Mouse (Mus musculus) intestine, postnatal 0 days (tissue): Measurements from ENCODE around the gene Mael. TPM values are rescaled to one million over a fixed set of nuclear protein-coding genes. Genes with fewer than 3 reads are reported as not detected.

Source experiments
- ATAC-seq: fragments of 200-750 bp; cut with Nextera tagmentation; 2 replicates; pipeline ENCODE4 v1.8.0; 2017; ENCODE audit warnings: mild to moderate bottlenecking, moderate TSS enrichment, moderate library complexity
- H3K27ac ChIP-seq: fragments of 300-500 bp; sonication (generic); 2 replicates; pipeline ENCODE4 v1.5.1; 2014; ENCODE audit warnings: mild to moderate bottlenecking, low read depth, low read length, moderate library complexity
- H3K27me3 ChIP-seq: fragments of 300-500 bp; sonication (generic); replicated peaks from 2 replicates; pipeline ENCODE4 v1.6.1; 2014; ENCODE audit warnings: low read length, mixed read lengths; ENCODE audit not compliant: control insufficient read depth, insufficient read depth
- H3K36me3 ChIP-seq: fragments of 300-500 bp; sonication (generic); 2 replicates; pipeline ENCODE4 v1.6.1; 2014; ENCODE audit warnings: mild to moderate bottlenecking, moderate library complexity; ENCODE audit not compliant: control insufficient read depth, insufficient read depth
- H3K4me1 ChIP-seq: fragments of 300-500 bp; sonication (generic); replicated peaks from 2 replicates; pipeline ENCODE4 v1.6.1; 2014; ENCODE audit warnings: antibody characterized with exemption, low read length, mixed read lengths; ENCODE audit not compliant: control insufficient read depth, insufficient read depth
- H3K4me2 ChIP-seq: fragments of 300-500 bp; sonication (generic); replicated peaks from 2 replicates; pipeline ENCODE4 v1.6.1; 2014; ENCODE audit warnings: low read depth, mild to moderate bottlenecking, moderate library complexity
- H3K4me3 ChIP-seq: fragments of 300-500 bp; sonication (generic); 2 replicates; pipeline ENCODE4 v1.5.1; 2014; ENCODE audit warnings: low read depth, low read length
- H3K9ac ChIP-seq: fragments of 300-500 bp; sonication (generic); 2 replicates; pipeline ENCODE4 v1.6.1; 2014; ENCODE audit warnings: mild to moderate bottlenecking, low read depth, low read length
- H3K9me3 ChIP-seq: fragments of 300-500 bp; sonication (generic); 2 replicates; pipeline ENCODE4 v1.6.1; 2016; ENCODE audit warnings: mixed run types; ENCODE audit not compliant: control insufficient read depth
- CTCF ChIP-seq: sonication (generic); IDR thresholded peaks from 2 replicates; pipeline ENCODE4 v1.5.1; 2016; ENCODE audit warnings: low read depth, mild to moderate bottlenecking, control low read depth, antibody characterized with exemption, moderate library complexity
- WGBS: fragments of 180-500 bp; shearing (Covaris S2); extraction: QIAGEN DNeasy Blood & Tissue Kit; methylation state at CpG from one replicate; pipeline ENCODE4 v1.1.7; 2014; 5-methylcytosine and 5-hydroxymethylcytosine counted together
- polyA plus RNA-seq: library from polyadenylated mRNA; unstranded; fragments of >200 nt; fragmentation: Nextera tagmentation; extraction: Ambion mirVana; gene quantifications from 2 replicates; pipeline ENCODE4 v1.2.1, GENCODE M21; 2015

The Mael gene
- polyA plus RNA-seq, 1 experiment from 2014 or later, result not detected

GRCm38 (mm10) chr1:166189821-166190220, 48.7 kb downstream of the Mael start:
- Histone ChIP-seq H3K9me3 (no peaks in the 10 kb centered on the region), H3K36me3 (no peaks in the 10 kb centered on the region), H3K9ac (no peak overlapping the region), H3K27ac (no peak overlapping the region), H3K4me3 (no peak overlapping the region), H3K27me3 (no peaks in the 10 kb centered on the region), H3K4me1 (no peaks in the 10 kb centered on the region), H3K4me2 (no peak overlapping the region)
- no peak for TF ChIP-seq CTCF
- no peak for ATAC-seq
- WGBS, result 80% methylated on average over 4 of the region's 4 CpGs

GRCm38 (mm10) chr1:166185357-166185756, 53.2 kb downstream of the Mael start:
- no peak for TF ChIP-seq CTCF
- no peak overlapping the region for H3K4me3 ChIP-seq
- no peak overlapping the region for H3K4me2 ChIP-seq
- H3K4me1 ChIP-seq, result no peaks in the 10 kb centered on the region
- H3K27me3 ChIP-seq, result no peaks in the 10 kb centered on the region
- H3K36me3 ChIP-seq, result no peaks in the 10 kb centered on the region
- WGBS, result 80% methylated on average over 5 of the region's 5 CpGs
- H3K9me3 ChIP-seq, result no peaks in the 10 kb centered on the region
- no peak for ATAC-seq
- no peak overlapping the region for H3K9ac ChIP-seq
- H3K27ac ChIP-seq, result no peak overlapping the region

- no peak for ATAC-seq
- 77% methylated on average over 22 of the region's 22 CpGs for WGBS
These were observed 53.9 kb downstream of the Mael start for GRCm38 (mm10) chr1:166184391-166185229.

GRCm38 (mm10) chr1:166182952-166183627, 55.5 kb downstream of the Mael start:
- Histone ChIP-seq H3K4me2 (no peak overlapping the region), H3K27me3 (no peaks in the 10 kb centered on the region), H3K27ac (no peak overlapping the region), H3K4me1 (no peaks in the 10 kb centered on the region), H3K36me3 (no peaks in the 10 kb centered on the region), H3K4me3 (no peak overlapping the region), H3K9ac (no peak overlapping the region), H3K9me3 (no peaks in the 10 kb centered on the region)
- WGBS, result 65% methylated on average over 10 of the region's 10 CpGs
- ATAC-seq, result no peak
- TF ChIP-seq CTCF, result no peak

More at GRCm38 (mm10) chr1:166184391-166185229, 53.9 kb downstream of the Mael start:
- Histone ChIP-seq H3K27me3 (no peaks in the 10 kb centered on the region), H3K9me3 (no peaks in the 10 kb centered on the region), H3K36me3 (no peaks in the 10 kb centered on the region), H3K27ac (no peak overlapping the region), H3K4me1 (no peaks in the 10 kb centered on the region), H3K4me2 (no peak overlapping the region), H3K4me3 (no peak overlapping the region), H3K9ac (no peak overlapping the region)
- no peak for TF ChIP-seq CTCF

- Histone ChIP-seq H3K9ac (no peak overlapping the region), H3K36me3 (no peaks in the 10 kb centered on the region), H3K4me1 (no peaks in the 10 kb centered on the region), H3K27ac (no peak overlapping the region), H3K4me2 (no peak overlapping the region), H3K9me3 (no peaks in the 10 kb centered on the region), H3K27me3 (no peaks in the 10 kb centered on the region), H3K4me3 (no peak overlapping the region)
- no peak for TF ChIP-seq CTCF
- 90% methylated on average over 7 of the region's 7 CpGs for WGBS
- no peak for ATAC-seq
These were observed 57.0 kb downstream of the Mael start for GRCm38 (mm10) chr1:166181510-166181909.

- TF ChIP-seq CTCF, result no peak
- no peaks in the 10 kb centered on the region for H3K27me3 ChIP-seq
- H3K4me1 ChIP-seq, result no peaks in the 10 kb centered on the region
- H3K27ac ChIP-seq, result no peak overlapping the region
- no peaks in the 10 kb centered on the region for H3K36me3 ChIP-seq
- 76% methylated on average over 9 of the region's 9 CpGs for WGBS
- no peak for ATAC-seq
- H3K9ac ChIP-seq, result no peak overlapping the region
- H3K4me3 ChIP-seq, result no peak overlapping the region
- H3K4me2 ChIP-seq, result no peak overlapping the region
- H3K9me3 ChIP-seq, result no peaks in the 10 kb centered on the region
These were observed 64.9 kb downstream of the Mael start for GRCm38 (mm10) chr1:166173621-166174020.
